Mouse (Mus musculus) lung, postnatal 10 days (tissue): ENCODE measurements at regions not wholly inside any gene's neighbourhood (a gene's known extent, or its start where the extent isn't known, plus 50 kb on each side); places are given as distances from the start of the nearest gene placed in this dataset.

Experiments
- DNase-seq: peaks from one replicate; pipeline ENCODE4 v3.0.0; 2021

DNA sequence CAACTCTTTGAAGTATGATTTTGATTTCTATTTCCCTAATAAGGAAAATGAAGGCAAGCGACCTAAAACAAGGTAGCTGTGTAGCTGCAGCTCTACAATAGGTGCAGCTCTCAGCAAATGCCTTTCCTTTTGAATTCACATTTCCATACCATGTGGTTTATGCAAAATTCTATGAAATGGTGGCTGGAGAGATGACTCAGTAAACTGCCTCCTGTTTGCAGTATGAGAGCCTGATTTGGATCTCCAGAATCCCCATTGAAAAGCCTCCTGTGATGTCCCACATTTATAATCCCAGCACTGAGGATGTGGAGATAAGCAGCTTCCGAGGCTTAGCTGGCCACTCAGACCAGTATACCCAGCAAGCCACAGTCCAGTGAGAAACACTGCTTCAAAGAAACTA lies 59.6 kb downstream of the Npy1r start:
- no peak for DNase-seq

DNA sequence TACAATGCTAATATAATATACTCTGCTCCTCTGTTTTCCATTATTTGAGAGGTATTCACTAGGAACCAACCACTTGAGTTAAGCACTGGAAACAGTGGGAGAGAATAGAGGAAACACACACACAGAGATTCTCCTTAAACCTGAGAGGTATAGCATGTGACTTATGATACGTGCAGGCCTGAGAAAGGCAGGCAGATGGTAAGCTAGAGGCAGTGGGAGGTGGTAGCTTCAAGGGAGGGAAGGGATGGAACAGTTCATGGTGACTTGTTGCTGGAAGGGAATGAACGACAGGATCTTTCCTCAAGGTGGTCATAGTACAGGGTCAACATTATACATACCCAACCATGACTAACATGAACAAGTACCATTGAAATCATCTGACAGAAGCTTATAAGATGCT lies 60.8 kb downstream of the Npy1r start:
- DNase-seq: no peak

DNA sequence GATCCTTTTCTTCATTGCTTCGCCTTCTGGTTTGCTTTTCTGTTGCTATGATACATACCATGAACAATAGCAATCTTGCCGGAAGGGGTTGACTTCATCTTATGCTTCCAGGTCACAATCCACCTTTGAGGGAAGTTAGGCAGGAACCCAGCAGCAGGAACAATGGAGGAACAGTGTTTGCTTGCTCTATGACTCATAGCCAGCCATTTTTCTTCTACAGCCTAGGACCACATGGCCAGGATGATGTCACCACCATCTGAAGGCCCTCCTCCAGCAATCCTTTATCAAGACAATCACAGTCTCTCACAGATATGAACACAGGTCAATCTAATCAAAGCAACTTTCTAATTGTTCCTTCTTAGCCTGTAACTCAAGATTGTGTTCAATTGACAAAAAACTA lies 61.5 kb downstream of the Npy1r start:
- DNase-seq: no peak

DNA sequence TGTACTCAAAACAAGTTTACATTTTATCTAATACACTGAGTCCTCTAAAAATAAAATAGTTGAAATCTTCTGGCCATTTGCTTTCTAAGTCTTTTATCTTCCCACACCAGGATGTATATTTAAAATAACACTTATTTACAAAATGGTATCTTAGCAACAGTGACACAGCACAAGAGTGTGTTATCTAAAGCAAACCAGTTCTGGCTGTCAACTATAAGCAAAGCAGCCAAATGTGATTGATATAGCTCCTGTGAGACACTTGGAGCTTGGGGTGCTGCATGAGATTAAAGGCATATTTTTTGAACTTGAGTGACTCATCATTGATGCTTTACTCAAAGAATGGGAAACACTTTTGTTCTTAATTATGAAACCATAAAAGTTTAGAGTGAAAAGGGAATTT lies 62.7 kb downstream of the Npy1r start:
- no peak for DNase-seq

DNA sequence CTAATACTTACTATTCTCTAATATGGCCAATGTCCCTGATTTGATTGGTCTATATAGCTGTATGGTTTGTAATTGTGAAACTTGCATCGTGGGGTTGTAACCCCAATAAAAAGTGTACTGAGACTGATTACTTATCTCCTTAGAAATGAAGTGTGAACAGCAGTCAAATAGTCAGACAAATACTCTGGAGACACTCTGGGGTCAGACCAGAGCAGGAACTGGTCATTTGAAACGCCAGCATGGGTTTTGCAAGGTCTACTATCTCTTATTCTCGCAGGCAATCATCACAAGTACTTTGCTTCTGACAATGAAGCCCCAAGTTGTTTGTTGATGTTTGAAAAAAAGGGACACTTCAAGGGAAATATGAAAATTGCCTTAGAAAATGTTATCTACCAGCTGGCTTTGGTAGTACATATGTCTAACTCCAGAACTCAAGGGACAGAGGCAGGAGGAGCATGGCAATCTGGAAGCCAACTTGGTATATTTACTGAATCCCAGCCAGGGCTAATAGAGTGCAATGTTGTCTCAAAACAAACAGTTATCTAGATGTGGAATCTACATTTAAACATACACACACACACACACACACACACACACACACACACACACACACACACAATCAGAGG lies 64.1 kb downstream of the Npy1r start:
- no peak for DNase-seq

DNA sequence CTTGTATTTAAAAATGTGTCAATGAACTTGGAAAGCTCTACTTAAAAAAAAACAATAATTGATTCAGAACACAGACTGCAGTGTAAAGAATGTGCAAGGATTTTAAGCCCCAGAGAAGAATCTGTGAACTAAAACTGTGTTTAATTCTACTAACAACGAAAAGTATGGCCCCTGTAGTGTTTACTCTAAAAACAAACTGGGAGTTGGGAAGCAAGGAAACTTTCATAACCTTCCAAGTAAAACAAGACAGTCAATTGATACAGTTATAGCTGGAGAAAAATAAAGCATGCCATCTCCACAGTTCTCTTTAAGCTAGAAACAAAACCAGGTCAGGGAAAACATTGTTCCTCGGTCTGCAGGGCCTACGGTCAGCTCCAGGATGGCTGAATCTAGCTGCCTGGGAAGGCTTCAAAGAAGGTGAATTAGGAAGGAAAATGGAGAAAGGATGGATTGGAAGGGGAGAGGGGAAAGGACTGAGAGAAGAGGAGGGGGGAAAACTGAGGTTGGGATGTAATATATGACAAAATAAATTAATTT lies 68.1 kb downstream of the Npy1r start:
- no peak for DNase-seq

DNA sequence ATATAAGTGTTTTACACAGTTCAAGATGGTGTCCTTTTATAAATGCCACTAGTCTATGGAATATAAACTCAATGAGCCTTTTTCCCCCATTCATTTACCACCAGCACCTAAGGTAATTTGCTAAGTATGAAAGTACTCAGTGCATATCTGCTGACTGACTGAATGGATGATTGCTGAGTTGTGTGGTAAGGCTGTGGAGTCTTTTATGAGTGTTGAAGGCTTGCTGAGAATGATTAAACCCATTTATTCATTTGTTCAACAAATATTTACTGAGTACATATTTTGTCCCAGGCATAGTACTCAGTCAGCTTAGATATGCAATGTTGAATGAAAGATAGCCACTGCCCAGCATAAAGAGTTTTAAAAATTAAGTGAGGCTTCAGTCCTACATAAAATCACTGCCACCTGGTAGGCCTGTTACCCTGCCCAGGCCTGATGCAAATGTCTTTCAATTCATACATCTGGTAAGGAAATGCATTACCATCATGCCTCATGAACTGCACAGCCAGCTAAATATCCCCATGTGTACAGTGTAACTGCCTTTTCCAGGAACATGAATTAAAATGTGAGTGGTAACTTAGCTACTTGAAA lies 71.5 kb downstream of the Npy1r start:
- no peak for DNase-seq

DNA sequence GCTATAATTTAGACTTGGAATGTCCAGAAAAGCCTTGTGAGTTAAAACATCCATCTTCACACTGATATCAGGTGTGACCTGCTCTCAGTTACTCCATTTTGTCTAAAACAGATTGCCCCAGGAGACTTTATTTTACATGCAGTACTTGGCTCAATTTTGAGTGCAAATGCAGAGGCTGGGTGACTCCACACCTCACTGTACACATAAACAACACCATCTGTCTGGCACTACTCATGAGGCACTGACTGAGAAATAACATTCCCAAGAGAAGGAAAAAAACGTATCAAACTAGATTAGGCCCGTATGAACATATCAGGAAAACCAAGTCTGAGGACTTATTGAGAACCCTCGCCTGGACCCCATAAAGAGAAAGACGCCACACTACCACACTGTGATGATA lies 74.1 kb downstream of the Npy1r start:
- no peak for DNase-seq

DNA sequence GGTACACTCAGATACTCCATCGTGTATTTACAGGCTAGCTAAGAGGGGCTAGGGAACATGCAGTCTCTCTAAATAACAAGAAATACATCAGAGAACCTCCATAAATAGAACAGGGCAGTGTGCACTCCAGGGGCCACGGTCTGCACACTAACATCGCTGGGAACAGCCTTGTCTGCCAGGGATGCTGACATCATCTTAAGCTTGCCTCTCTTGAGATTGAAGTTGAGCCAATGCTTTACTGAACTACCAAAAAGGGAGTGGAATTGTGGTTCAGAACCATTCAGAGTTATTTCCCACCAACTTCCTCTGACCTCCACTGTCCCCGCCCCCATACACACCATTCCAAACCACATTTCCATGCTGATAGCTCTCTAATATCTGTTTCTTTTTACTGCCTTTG lies 75.7 kb downstream of the Npy1r start:
- peak; percentile 51 for DNase-seq

DNA sequence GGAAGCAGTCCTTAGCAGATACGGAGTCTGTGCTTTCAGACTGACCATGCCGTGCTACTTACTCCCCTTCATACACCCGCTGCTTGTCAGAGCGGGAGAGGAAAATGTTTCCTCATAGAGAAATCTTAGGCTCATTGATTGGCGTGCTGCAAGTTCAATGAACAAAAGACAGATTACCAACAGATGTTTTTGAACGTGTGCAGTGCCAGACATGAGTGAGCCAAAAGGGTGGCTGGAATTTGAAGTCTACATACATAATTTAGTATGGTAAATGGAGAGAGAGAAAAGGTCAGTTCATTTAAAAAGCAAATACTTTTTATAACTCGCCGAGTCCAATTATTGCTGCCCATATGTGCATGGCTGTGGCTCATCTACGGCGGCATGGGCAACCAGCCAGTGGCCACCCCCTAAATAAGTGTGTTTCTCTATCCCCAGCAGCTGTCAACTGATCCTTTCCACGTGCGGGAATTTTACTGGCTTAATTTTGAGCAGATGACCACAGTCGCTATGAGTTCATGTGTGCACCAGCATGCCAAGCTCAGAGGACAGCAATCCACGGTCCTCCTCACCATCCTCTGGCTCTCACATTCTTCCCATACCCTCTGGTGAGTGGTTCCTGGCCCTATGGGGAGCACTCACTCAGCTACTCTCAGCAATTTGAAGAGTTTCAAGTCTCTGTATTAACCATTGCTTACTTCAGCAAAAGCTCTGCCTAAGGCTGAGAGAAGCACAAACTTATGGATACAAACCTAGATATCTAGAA lies 80.3 kb downstream of the Npy1r start:
- DNase-seq: peak; percentile 45

DNA sequence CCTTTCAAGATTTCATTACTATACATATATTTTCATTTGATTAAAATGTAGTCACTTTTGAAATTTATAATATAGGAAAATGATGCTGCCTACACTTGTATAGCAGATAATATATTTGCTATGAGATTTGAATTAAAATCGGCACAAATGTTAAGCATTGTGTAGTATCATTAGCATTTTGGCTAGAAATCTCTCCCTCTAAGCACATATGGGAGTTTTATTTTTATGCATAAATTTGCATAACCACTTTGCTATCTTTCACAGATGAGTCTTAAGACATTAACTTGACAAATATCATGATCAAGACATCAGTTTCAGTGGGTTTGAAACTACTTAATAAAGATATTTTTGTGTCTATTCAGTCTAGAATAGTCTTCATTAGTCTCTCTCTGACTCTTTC lies 80.4 kb upstream of the Naf1 start:
- no peak for DNase-seq

DNA sequence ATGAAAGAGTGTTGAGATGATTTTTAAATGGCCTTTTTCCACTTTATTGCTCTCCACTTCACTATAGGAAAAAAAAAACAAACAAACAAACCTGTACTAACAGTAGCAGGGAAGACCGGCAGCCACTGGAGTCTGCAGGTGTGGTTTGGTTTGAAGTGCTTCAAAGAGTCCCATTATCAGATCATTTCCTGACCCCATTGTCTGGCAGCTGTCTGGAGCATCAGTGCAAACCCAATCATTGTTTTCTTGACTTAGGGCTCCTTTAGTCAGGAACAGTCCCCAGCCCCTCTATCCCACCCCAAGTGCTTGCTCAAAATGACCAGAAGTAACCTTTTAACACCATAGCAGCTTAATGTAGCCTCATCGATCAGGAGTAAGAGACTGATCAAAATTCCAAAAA lies 77.4 kb upstream of the Naf1 start:
- no peak for DNase-seq

DNA sequence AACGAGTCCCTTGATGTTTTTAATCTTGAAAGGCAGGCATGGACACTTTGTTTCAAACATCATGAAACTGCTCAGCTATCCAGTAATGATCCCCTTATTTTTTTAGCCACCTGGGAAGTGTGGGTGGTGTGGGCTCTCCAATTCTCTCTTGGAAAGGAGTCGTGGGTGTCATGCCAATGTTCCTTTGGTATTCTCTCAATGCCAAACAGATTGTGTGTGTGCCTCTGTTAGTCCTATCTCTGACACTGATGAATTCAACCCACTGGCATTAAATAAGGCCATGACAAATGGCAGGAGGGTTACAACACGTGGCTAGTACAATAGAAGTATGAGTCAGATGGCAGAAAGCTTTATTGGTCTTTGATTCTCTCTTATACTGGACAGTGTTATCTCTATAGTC lies 74.0 kb upstream of the Naf1 start:
- no peak for DNase-seq
